Mouse (Mus musculus) lung, embryonic 15.5 days (tissue): ENCODE results near the gene Fkbp5. TPM values are rescaled to one million over a fixed set of nuclear protein-coding genes. Genes with fewer than 3 reads are reported as not detected.

ENCODE experiments used
- ATAC-seq: fragments of 200-750 bp; cut with Nextera tagmentation; 2 replicates; pipeline ENCODE4 v1.8.0; 2017; ENCODE audit warnings: moderate number of reproducible peaks, borderline replicate concordance; ENCODE audit not compliant: low FRiP score, low TSS enrichment; ENCODE audit errors: extremely low read depth
- H3K27ac ChIP-seq: fragments of 300-500 bp; sonication (generic); 2 replicates; pipeline ENCODE4 v1.5.1; 2015; ENCODE audit warnings: moderate library complexity, mild to moderate bottlenecking, inconsistent platforms
- H3K27me3 ChIP-seq: fragments of 300-500 bp; sonication (generic); 2 replicates; pipeline ENCODE4 v1.6.1; 2015; ENCODE audit warnings: inconsistent platforms
- H3K36me3 ChIP-seq: fragments of 300-500 bp; sonication (generic); 2 replicates; pipeline ENCODE4 v1.6.1; 2015; ENCODE audit warnings: inconsistent platforms
- H3K4me1 ChIP-seq: fragments of 300-500 bp; sonication (generic); 2 replicates; pipeline ENCODE4 v1.6.1; 2015; ENCODE audit warnings: inconsistent platforms
- H3K4me2 ChIP-seq: fragments of 300-500 bp; sonication (generic); 2 replicates; pipeline ENCODE4 v1.6.1; 2015; ENCODE audit warnings: inconsistent platforms, mild to moderate bottlenecking, moderate library complexity
- H3K4me3 ChIP-seq: fragments of 300-500 bp; sonication (generic); 2 replicates; pipeline ENCODE4 v1.5.1; 2015; ENCODE audit warnings: mild to moderate bottlenecking, inconsistent platforms
- H3K9ac ChIP-seq: fragments of 300-500 bp; sonication (generic); 2 replicates; pipeline ENCODE4 v1.6.1; 2015; ENCODE audit warnings: inconsistent platforms
- H3K9me3 ChIP-seq: fragments of 300-500 bp; sonication (generic); 2 replicates; pipeline ENCODE4 v1.6.1; 2016; ENCODE audit warnings: inconsistent platforms
- WGBS: fragments of 180-500 bp; shearing (Covaris S2); methylation state at CpG from one replicate; pipeline ENCODE4 v1.1.7; 2015; 5-methylcytosine and 5-hydroxymethylcytosine counted together
- polyA plus RNA-seq: library from polyadenylated mRNA; unstranded; fragments of >200 nt; fragmentation: Nextera tagmentation; extraction: Ambion mirVana; gene quantifications from 2 replicates; pipeline ENCODE4 v1.2.1, GENCODE M21; 2015

Fkbp5 gene
- polyA plus RNA-seq, 1 experiment from 2014 or later, result 35.1 TPM

DNA sequence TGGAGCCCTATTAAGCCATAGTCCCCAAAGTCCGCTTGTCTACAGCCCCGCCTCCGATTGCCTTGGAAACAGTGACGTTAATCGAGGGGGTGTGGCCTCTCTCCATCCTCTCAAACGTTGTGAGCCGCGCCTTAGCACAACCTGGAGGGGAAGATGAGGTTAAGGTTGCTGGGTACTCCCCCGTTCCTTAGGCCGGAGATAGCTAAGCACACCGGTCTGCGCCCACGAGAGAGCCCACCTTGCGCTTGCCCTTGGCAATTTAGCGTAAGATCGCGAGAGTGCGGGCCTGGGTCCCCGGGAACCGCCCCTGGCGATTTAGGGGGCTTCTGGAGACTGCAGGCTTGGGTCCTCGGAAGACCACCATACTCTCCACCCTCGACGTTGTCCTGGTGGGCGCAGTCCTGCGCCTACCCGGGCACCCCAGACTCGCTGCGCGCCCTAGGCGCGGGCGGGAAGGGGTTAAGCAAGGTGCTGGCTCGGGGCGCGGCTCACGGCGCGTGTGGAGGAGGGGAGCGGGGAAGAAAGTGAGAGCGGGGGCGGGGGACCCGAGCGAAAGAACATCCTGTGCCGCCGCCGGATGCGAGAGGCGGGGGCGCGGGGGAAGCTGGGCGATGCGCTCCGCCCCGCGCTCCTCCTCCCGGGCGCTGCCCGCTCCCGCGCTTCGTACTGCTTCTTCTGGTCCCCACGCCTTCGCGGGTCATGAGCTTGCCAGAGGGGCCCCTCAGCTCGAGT is 5.5 kb upstream of the Fkbp5 start:
- peak overlapping the region; percentile 86 for H3K27ac ChIP-seq
- no peaks in the 10 kb centered on the region for H3K9me3 ChIP-seq
- peak overlapping the region; percentile 54 for H3K4me3 ChIP-seq
- peaks cover 4% of the 10 kb centered on the region; the same call in 1 of the 2 replicates for H3K27me3 ChIP-seq
- peak overlapping the region; percentile 50 for H3K9ac ChIP-seq
- peak overlapping the region; percentile 95 for H3K4me2 ChIP-seq
- WGBS, result under 1% methylated on average over 64 of the region's 66 CpGs
- H3K36me3 ChIP-seq, result no peaks in the 10 kb centered on the region
- peak; percentile 84 for ATAC-seq
- peaks cover 38% of the 10 kb centered on the region for H3K4me1 ChIP-seq

DNA sequence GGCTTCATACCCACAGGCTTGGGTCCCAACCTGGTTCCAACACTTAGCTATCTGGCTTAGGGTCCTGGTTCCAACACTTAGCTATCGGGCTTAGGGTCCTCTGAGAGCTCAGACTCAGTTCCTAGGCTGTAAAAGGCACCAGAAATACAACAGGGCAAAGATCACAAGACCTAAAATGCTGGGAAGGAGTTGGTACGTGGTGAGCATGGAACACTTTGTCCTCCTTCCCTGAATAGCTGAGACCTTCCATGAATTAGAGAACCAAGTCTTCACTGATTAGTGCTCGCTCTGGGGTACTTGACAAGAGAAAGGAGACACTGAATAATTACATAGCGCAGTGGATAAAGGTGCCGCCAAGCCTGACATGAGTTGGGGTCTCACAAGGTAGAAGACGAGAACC is 4.6 kb upstream of the Fkbp5 start:
- peaks cover 4% of the 10 kb centered on the region; the same call in 1 of the 2 replicates for H3K27me3 ChIP-seq
- 40% methylated on average over 6 of the region's 6 CpGs for WGBS
- H3K9me3 ChIP-seq, result no peaks in the 10 kb centered on the region
- no peak for ATAC-seq
- H3K4me2 ChIP-seq, result peak overlapping the region; percentile 95
- peak overlapping the region; percentile 54; the same call in 1 of the 2 replicates for H3K4me3 ChIP-seq
- 0 out of 2 replicates have a peak overlapping the region, but pooled peaks have one; percentile 86 for H3K27ac ChIP-seq
- no peak overlapping the region; the same call in 1 of the 2 replicates for H3K9ac ChIP-seq
- no peaks in the 10 kb centered on the region for H3K36me3 ChIP-seq
- H3K4me1 ChIP-seq, result peaks cover 39% of the 10 kb centered on the region

DNA sequence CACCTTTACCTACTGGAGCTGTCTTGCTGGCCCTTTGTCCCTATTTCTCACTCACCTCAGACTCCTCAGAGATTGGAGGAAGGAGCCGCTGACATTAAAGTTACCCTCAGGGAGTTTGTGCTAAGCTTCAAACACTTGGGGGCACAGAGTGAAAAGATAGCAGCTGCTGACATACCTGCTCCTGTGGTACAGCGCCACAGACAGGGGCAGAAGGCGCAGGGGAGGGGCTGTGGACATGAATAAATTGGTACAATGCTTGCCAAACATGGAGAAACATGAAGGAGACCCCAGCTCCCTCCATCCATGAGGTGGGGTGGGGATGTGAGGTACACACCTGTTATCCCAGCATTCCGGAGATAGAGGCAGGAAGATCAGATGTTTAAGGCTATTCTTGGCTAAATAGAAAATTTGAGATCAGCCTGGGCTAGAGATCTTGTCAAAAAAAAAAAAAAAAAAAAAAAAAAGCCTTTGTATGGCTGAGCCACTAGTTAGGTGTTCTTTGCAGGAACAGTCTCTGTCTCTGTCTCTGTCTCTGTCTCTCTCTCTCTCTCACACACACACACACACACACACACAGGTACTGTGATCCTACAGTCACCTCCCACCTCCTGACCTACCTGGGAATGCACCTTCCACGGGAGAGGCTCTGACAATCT is 3.9 kb upstream of the Fkbp5 start:
- ATAC-seq, result no peak
- no peak overlapping the region for H3K4me3 ChIP-seq
- peaks cover 46% of the 10 kb centered on the region for H3K4me1 ChIP-seq
- no peaks in the 10 kb centered on the region for H3K36me3 ChIP-seq
- H3K9ac ChIP-seq, result no peak overlapping the region
- WGBS, result 53% methylated on average over 5 of the region's 5 CpGs
- no peaks in the 10 kb centered on the region for H3K9me3 ChIP-seq
- H3K27me3 ChIP-seq, result peaks cover 4% of the 10 kb centered on the region; the same call in 1 of the 2 replicates
- no peak overlapping the region for H3K27ac ChIP-seq
- no peak overlapping the region for H3K4me2 ChIP-seq

DNA sequence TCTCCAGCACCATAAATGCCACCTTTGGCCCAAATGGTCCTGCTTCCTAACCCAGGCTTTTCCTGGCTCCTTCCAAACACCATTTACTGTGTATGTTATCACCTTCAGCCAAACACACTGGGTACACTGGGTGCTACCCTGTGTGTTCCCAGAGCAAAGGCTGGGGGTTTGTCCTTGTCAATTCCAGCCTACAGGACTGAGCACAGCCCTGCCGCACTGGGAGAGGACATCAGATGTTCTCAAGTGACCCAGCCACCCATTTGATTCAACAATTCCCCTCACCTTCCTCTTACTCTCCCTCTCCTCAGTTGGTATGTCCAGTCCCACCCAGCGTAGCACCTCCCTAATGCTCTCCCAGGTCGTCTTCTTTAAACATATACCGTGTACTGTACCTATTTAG is 3.2 kb upstream of the Fkbp5 start:
- no peak for ATAC-seq
- Histone ChIP-seq H3K4me3 (no peak overlapping the region), H3K36me3 (no peaks in the 10 kb centered on the region), H3K27ac (no peak overlapping the region), H3K27me3 (peaks cover 4% of the 10 kb centered on the region; the same call in 1 of the 2 replicates), H3K4me1 (peaks cover 52% of the 10 kb centered on the region), H3K9me3 (no peaks in the 10 kb centered on the region), H3K9ac (no peak overlapping the region), H3K4me2 (no peak overlapping the region)
- WGBS, result 71% methylated on average over 4 of the region's 4 CpGs

DNA sequence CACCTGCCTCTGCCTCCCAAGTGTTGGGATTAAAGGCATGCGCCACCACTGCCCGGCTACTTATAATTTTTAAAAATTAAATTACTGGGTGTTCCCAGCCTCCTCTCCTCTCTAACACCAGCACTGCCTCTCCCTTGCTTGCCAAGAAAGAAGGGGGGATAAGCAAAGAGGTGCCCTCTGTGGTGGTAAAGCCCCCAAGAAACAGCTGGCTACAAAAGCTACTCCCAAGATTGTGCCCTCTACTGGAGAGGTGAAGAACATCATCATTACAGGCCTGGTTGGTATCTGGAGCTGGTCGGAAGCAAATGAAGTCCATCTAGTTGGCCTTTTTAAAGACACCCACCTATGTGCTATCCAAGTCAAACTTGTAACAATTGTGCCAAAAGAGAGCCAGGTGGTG is 2.5 kb upstream of the Fkbp5 start:
- H3K9me3 ChIP-seq, result no peaks in the 10 kb centered on the region
- no peak overlapping the region for H3K9ac ChIP-seq
- no peaks in the 10 kb centered on the region for H3K36me3 ChIP-seq
- no peak overlapping the region for H3K27ac ChIP-seq
- peaks cover 4% of the 10 kb centered on the region; the same call in 1 of the 2 replicates for H3K27me3 ChIP-seq
- no peak for ATAC-seq
- no peak overlapping the region for H3K4me2 ChIP-seq
- peaks cover 56% of the 10 kb centered on the region for H3K4me1 ChIP-seq
- H3K4me3 ChIP-seq, result no peak overlapping the region
- WGBS, result 87% methylated on average over 3 of the region's 3 CpGs

DNA sequence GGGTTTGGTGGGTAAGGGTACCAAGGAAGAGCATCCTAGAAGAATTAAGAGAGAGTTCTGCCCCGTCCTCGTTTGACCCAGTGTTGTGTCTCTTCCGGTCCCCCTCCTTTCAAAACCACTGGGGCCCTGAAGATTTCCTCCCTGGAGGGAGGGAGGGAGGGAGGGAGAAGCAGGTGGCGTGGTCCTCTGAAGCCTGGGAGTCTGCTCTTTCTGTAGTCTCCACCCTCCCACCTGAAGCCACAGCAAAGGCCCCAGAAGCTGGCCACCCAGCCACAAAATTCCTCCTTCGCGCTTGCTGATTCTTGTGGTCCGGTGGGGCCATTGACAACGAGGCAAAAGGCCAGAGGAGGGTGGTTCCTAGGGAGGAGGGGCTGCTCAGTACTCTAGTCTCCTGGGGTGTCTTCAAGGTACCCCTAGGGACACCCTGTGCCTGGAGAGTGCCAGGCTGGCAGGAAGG is 1.3 kb upstream of the Fkbp5 start:
- ATAC-seq, result no peak
- Histone ChIP-seq H3K36me3 (no peaks in the 10 kb centered on the region), H3K4me3 (peak overlapping the region; percentile 45), H3K27me3 (peaks cover 4% of the 10 kb centered on the region; the same call in 1 of the 2 replicates), H3K4me2 (peak overlapping the region; percentile 86), H3K9me3 (no peaks in the 10 kb centered on the region), H3K27ac (peak overlapping the region; percentile 94), H3K4me1 (peaks cover 56% of the 10 kb centered on the region), H3K9ac (peak overlapping the region; percentile 55; the same call in 1 of the 2 replicates)
- WGBS, result 23% methylated on average over 8 of the region's 8 CpGs

DNA sequence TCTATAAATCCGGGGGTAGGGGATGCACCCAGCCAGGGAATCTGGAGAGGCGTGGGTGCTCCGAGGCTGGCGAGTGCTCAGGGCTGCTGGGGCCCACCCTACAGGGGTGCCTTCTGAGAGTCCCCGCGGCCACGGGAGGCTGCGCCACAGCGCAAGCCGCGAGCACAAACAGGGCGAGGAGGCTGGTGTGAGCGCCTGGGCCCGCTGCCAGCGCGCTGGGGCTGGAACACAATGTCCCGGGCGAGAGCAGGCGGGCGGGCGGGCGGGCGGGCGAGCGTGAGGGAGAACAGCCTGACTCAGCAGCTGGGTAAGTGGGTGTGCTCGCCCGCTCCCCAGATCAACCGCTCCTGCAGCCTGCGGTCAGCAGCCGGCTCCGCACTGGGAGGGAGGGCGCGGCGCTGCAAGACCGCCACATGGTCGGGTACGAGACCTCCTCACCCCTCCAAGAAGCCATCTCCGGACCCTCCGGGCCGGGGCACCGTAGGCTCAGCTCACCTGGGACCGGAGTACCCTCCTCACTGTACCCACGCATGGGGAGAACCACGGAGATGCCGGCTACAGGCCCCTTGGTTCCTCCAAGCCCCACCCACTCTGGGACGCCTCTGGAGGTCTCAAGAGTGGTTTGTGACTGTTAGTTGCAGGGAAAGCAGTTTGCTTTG is 758 bp upstream of the Fkbp5 start:
- H3K4me3 ChIP-seq, result peak overlapping the region; percentile 45
- H3K4me2 ChIP-seq, result peak overlapping the region; percentile 86
- peak; percentile 85 for ATAC-seq
- no peaks in the 10 kb centered on the region for H3K9me3 ChIP-seq
- H3K27ac ChIP-seq, result peak overlapping the region; percentile 94
- H3K36me3 ChIP-seq, result no peaks in the 10 kb centered on the region
- H3K27me3 ChIP-seq, result peaks cover 4% of the 10 kb centered on the region; the same call in 1 of the 2 replicates
- under 1% methylated on average over 32 of the region's 46 CpGs for WGBS
- H3K9ac ChIP-seq, result peak overlapping the region; percentile 55
- H3K4me1 ChIP-seq, result peaks cover 52% of the 10 kb centered on the region

DNA sequence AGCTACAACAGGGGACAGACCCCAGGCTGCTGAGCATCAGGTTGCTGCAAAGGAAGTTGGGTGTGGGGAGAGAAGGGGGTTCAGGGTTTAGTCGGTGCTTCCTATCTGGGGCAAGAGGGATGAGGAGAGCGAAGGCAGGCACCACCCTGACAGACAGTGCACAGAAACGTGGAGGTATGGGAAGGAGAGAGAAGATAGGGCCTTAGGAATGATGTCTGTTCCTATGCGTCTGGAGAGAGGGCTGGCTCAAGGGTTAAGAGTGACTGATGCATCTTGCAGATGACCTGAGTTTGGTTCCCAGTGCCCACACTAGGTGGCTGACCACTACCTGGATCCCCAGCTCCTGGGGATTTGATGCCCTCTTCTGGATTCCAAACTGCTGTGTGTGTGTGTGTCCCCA is 446 bp downstream of the Fkbp5 start:
- Histone ChIP-seq H3K4me1 (peaks cover 58% of the 10 kb centered on the region), H3K27ac (peak overlapping the region; percentile 94), H3K9me3 (no peaks in the 10 kb centered on the region), H3K4me2 (peak overlapping the region; percentile 86), H3K36me3 (no peaks in the 10 kb centered on the region), H3K27me3 (peaks cover 4% of the 10 kb centered on the region; the same call in 1 of the 2 replicates), H3K9ac (no peak overlapping the region; the same call in 1 of the 2 replicates), H3K4me3 (peak overlapping the region; percentile 45)
- ATAC-seq, result no peak
- WGBS, result 54% methylated on average over 4 of the region's 4 CpGs

DNA sequence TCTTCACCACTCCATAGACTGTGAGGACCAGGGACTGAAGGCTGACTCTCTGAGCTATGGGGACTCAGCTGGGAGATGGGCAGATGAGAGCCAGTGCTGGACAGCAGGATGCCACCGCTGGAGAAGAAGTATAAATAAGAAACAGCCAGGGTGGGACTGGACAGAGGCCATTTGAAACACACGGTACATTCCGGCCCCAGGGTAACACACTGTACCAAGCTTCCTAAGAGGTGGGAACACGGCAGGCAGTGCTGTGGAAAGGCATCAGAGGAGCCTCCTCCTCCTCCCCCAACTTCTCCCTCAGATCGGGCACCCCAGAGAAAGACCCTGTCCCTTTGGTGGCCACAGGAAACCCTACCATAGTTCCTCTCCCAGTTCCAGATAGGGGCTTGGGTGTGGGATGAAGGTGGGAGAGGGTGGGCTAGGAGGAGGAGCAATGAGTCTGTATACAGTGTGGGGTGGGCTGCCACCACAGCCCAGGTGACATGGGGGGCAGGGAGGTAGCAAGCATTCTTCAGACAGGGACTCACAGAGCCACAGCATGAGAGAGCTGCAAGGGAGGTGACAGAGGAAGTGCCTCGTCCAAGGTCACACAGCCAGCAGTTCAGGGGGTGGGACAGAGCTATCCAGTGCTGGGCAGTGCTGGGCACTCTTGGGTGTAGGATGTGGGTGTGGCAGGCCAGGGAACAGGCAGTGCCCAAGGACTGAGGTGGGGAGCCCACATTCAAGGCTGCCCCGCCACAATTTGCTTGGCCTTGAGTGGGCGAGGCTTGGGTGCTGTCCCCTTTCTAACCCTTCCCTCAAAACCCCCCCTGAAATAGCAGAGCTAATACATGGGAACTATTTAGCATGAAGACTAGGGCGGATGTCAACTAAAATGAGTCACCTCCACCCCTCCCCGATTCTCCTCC is 1.6 kb downstream of the Fkbp5 start:
- Histone ChIP-seq H3K36me3 (no peaks in the 10 kb centered on the region), H3K27ac (no peak overlapping the region; the same call in 1 of the 2 replicates), H3K4me1 (peaks cover 64% of the 10 kb centered on the region), H3K4me3 (no peak overlapping the region), H3K27me3 (no peaks in the 10 kb centered on the region; the same call in 1 of the 2 replicates), H3K4me2 (no peak overlapping the region), H3K9me3 (no peaks in the 10 kb centered on the region), H3K9ac (no peak overlapping the region)
- no peak for ATAC-seq
- 47% methylated on average over 10 of the region's 10 CpGs for WGBS

DNA sequence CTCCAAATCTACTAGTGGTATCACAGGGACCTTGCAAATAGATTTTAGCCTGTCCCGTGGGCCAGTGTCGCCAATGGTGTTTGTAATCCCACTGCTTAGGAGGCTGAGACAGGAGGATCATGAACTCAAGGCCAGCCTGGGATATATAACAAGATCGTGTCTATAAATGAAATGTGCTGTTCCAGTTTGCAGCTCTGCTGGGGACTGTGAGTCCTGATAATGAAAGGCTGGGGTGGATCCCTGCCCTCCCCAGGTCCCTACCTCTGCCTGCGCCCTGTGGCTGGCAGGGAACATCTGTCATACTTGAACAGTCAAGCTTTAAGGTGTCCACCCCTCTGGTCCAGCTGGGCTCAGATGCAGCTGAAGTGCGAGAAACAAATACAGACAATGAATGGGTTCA is 2.8 kb downstream of the Fkbp5 start:
- no peak for ATAC-seq
- no peak overlapping the region for H3K27ac ChIP-seq
- peaks cover 72% of the 10 kb centered on the region for H3K4me1 ChIP-seq
- H3K9ac ChIP-seq, result no peak overlapping the region
- H3K36me3 ChIP-seq, result no peaks in the 10 kb centered on the region
- no peaks in the 10 kb centered on the region for H3K27me3 ChIP-seq
- H3K4me2 ChIP-seq, result no peak overlapping the region
- WGBS, result 70% methylated on average over 5 of the region's 5 CpGs
- H3K4me3 ChIP-seq, result no peak overlapping the region
- H3K9me3 ChIP-seq, result no peaks in the 10 kb centered on the region

DNA sequence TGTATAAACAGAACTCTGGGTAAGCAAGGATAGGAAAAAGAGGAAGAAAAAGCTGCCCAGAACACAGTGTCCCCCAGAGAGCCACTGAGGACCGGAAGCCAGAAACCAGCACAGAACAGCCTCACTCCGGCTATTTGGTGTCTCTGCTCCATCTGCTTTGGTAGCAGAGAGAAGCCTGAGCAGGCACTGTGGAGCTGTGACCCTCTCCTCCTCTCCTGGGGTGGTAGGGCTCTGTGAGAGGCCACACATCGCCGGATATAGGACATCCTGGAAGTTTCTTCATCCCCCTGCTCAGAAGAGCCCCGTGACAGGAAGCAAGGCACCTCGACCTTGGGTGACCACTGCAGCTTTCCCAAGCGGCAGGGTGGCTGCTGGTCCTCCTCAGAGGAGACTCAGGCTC is 3.5 kb downstream of the Fkbp5 start:
- Histone ChIP-seq H3K9ac (no peak overlapping the region), H3K36me3 (no peaks in the 10 kb centered on the region), H3K27ac (peak overlapping the region; percentile 3; the same call in 1 of the 2 replicates), H3K9me3 (no peaks in the 10 kb centered on the region), H3K4me1 (peaks cover 68% of the 10 kb centered on the region), H3K4me2 (no peak overlapping the region), H3K27me3 (no peaks in the 10 kb centered on the region), H3K4me3 (no peak overlapping the region)
- ATAC-seq, result no peak
- 46% methylated on average over 7 of the region's 7 CpGs for WGBS
